Mouse (Mus musculus): ENCODE measurements around the gene Snapin. TPM values are rescaled to one million over a fixed set of nuclear protein-coding genes. Genes with fewer than 3 reads are reported as not detected.

Snapin gene
- polyA plus RNA-seq, 1 experiment from 2014 or later = 89.1 TPM

- H3K9me3 ChIP-seq = no peaks in the 10 kb centered on the region
- peak overlapping the region; percentile 58 for H3K4me3 ChIP-seq (replicated peaks)
- H3K4me1 ChIP-seq (replicated peaks) = peaks cover 14% of the 10 kb centered on the region
- no peaks in the 10 kb centered on the region for H3K36me3 ChIP-seq
- peak; percentile 64 for ATAC-seq
- no peak overlapping the region for H3K27ac ChIP-seq
- H3K4me2 ChIP-seq (replicated peaks) = peak overlapping the region; percentile 89
- peaks cover 58% of the 10 kb centered on the region for H3K27me3 ChIP-seq
- WGBS = under 1% methylated on average over 75 of the region's 75 CpGs
- peak overlapping the region; percentile 57 for H3K9ac ChIP-seq (replicated peaks)
These were observed 25.6 kb downstream of the Snapin start for GRCm38 (mm10) chr3:90465081-90465685.

- peaks cover 58% of the 10 kb centered on the region for H3K27me3 ChIP-seq
- no peak overlapping the region for H3K27ac ChIP-seq
- no peak; the same call in 1 of the 2 replicates for ATAC-seq
- H3K4me1 ChIP-seq (replicated peaks) = peaks cover 14% of the 10 kb centered on the region
- WGBS = 12% methylated on average over 37 of the region's 37 CpGs
- H3K4me3 ChIP-seq (replicated peaks) = peak overlapping the region; percentile 58
- 0 out of 2 replicates have a peak overlapping the region, but pooled peaks have one; percentile 57 for H3K9ac ChIP-seq (replicated peaks)
- no peaks in the 10 kb centered on the region for H3K9me3 ChIP-seq
- H3K36me3 ChIP-seq = no peaks in the 10 kb centered on the region
- peak overlapping the region; percentile 89 for H3K4me2 ChIP-seq (replicated peaks)
These were observed 26.2 kb downstream of the Snapin start for GRCm38 (mm10) chr3:90464552-90465080.

DNA sequence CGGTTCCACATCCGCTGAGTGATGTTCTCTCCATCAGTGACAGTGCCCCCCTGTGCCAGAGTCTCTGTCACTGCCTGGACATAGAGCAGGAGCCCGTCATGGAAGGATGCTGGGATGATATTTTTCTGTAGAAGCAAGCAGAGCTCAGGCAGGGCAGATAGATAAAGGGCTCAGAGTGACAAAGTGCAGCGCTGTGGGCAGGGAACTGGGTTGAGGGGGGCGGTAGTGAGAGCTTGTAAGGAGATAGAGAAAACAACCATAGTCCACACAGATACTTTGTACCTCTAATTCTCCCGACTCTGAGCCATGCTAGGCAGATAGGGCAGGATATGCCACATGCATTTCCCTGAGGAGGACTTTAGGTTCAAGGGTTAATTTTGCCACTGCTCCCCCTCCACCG is 28.3 kb downstream of the Snapin start:
- Histone ChIP-seq H3K4me3 (replicated peaks) (no peak overlapping the region), H3K9ac (replicated peaks) (no peak overlapping the region), H3K36me3 (no peaks in the 10 kb centered on the region), H3K27me3 (peaks cover 58% of the 10 kb centered on the region), H3K4me1 (replicated peaks) (peaks cover 14% of the 10 kb centered on the region), H3K4me2 (replicated peaks) (no peak overlapping the region), H3K27ac (no peak overlapping the region), H3K9me3 (no peaks in the 10 kb centered on the region)
- no peak for ATAC-seq
- 23% methylated on average over 7 of the region's 7 CpGs for WGBS

- H3K27me3 ChIP-seq = peaks cover 58% of the 10 kb centered on the region
- WGBS = 84% methylated on average over 3 of the region's 3 CpGs
- H3K4me1 ChIP-seq (replicated peaks) = peaks cover 14% of the 10 kb centered on the region
These were observed 28.9 kb downstream of the Snapin start for GRCm38 (mm10) chr3:90461935-90462334.

DNA sequence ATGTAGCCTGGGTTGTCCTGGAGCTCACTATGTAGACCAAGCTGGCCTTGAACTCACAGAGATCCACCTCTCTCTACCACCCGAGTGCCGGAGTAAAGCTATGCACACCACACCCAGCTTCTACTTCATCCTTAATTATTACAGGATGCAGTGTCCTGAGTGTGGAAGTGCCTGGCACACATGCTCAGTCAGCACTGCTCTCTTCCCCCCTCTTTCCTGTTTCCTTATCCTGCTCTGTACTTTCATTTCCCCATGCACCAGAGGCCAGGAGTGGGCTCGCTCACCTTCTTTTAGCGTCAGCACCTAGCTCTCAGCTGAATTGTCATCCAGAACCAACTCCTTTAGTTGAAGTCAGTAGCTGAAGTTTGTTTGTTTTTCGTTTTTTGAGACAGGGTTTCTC is 30.5 kb downstream of the Snapin start:
- H3K4me2 ChIP-seq (replicated peaks) = no peak overlapping the region
- no peak overlapping the region for H3K27ac ChIP-seq
- no peak overlapping the region for H3K4me3 ChIP-seq (replicated peaks)
- peaks cover 48% of the 10 kb centered on the region for H3K27me3 ChIP-seq
- H3K9me3 ChIP-seq = no peaks in the 10 kb centered on the region
- no peak for ATAC-seq
- H3K9ac ChIP-seq (replicated peaks) = no peak overlapping the region
- H3K36me3 ChIP-seq = no peaks in the 10 kb centered on the region
- peaks cover 5% of the 10 kb centered on the region for H3K4me1 ChIP-seq (replicated peaks)
- WGBS = 79% methylated on average over 5 of the region's 5 CpGs

More at GRCm38 (mm10) chr3:90461935-90462334, 28.9 kb downstream of the Snapin start:
- Histone ChIP-seq H3K9me3 (no peaks in the 10 kb centered on the region), H3K4me3 (replicated peaks) (no peak overlapping the region), H3K9ac (replicated peaks) (no peak overlapping the region), H3K4me2 (replicated peaks) (no peak overlapping the region), H3K27ac (no peak overlapping the region), H3K36me3 (no peaks in the 10 kb centered on the region)
- ATAC-seq = no peak

DNA sequence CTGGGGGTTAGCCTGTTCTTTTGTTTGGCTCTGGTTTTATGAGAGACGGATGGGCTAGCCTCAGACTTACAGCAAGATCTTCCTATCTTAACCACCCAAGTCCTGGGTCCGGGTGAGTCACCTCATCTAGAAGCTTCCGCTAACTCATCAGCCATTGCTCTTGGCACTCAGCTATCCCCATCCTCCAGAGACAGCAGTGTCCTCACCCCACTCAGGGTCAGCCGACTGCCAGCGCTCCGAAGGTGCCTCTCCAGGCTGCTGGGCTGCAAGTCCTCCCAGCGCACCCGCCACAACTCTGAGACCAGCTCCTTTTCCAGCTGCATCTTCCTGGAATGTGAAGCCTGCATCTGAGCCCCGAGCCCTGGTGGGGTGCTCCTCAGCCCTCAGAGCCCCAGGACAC is 31.1 kb downstream of the Snapin start:
- Histone ChIP-seq H3K9ac (replicated peaks) (no peak overlapping the region), H3K27ac (no peak overlapping the region), H3K9me3 (no peaks in the 10 kb centered on the region), H3K27me3 (peaks cover 42% of the 10 kb centered on the region), H3K4me3 (replicated peaks) (no peak overlapping the region), H3K36me3 (no peaks in the 10 kb centered on the region), H3K4me2 (replicated peaks) (no peak overlapping the region), H3K4me1 (replicated peaks) (no peaks in the 10 kb centered on the region)
- ATAC-seq = no peak
- WGBS = 77% methylated on average over 9 of the region's 9 CpGs

GRCm38 (mm10) chr3:90454931-90455330 is 35.9 kb downstream of the Snapin start:
- Histone ChIP-seq H3K27me3 (no peaks in the 10 kb centered on the region), H3K27ac (no peak overlapping the region), H3K4me1 (replicated peaks) (no peaks in the 10 kb centered on the region), H3K9ac (replicated peaks) (no peak overlapping the region), H3K9me3 (no peaks in the 10 kb centered on the region), H3K36me3 (no peaks in the 10 kb centered on the region), H3K4me2 (replicated peaks) (no peak overlapping the region), H3K4me3 (replicated peaks) (no peak overlapping the region)
- no peak for ATAC-seq
- WGBS = 87% methylated on average over 14 of the region's 14 CpGs

DNA sequence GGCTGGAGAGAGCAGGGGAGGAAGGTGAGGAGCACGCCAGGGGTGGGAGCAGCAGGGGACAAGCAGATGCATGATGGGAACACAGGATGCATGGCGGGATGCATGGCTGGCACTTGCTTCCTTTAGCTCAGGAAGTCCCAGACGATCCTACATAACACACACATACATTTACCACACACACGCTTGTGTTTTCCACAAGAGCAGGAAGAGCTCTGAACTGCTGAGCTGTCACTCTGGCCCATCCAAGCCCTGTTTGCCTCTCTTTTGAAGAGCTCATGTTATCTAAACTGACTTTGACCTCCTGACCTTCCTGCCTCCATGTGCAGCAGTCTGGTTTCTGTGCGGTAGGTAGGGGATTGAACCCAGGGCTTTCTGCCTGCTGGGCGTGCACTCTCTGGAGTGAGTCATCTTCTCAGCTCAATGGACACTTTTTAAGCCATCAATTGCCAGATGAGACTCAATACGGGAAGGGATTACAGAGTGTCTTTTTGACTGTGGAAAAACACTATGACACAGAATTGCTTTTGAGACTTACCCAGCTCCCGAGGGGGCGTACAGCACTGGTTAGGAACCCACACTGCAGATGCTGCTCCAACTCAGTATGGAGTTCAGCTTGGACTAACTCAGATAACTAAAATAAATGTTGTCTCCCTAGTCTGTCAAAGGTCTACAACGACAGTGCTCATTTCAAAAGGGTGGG is 39.3 kb downstream of the Snapin start:
- no peak for ATAC-seq
- no peaks in the 10 kb centered on the region for H3K9me3 ChIP-seq
- WGBS = 52% methylated on average over 10 of the region's 10 CpGs
- peaks cover 8% of the 10 kb centered on the region for H3K4me1 ChIP-seq (replicated peaks)
- H3K4me2 ChIP-seq (replicated peaks) = peak overlapping the region; percentile 8; the same call in 1 of the 2 replicates
- H3K27me3 ChIP-seq = no peaks in the 10 kb centered on the region
- H3K36me3 ChIP-seq = no peaks in the 10 kb centered on the region
- no peak overlapping the region for H3K9ac ChIP-seq (replicated peaks)
- H3K4me3 ChIP-seq (replicated peaks) = no peak overlapping the region
- H3K27ac ChIP-seq = no peak overlapping the region

- H3K9ac ChIP-seq (replicated peaks) = no peak overlapping the region
These were observed 40.0 kb downstream of the Snapin start for GRCm38 (mm10) chr3:90450874-90451273.

DNA sequence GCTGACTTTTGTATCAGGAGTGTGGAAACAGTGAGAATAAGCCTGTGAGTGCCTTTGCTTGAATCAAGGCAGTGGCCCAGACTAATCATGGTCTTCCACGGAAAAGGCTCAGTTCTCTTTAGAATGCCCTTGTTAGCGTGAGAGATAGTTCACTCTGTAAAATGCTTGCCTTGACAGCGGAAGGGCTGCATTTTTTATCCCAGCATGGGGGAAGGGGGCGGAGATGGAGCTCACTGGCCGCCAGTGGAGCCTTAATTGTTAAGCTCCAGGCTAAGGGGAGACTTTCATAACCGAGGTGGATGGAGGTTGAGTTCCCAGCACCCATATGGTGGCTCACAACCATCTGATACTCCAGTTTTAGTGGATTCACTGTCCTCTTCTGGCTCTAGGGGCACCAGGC is 42.2 kb downstream of the Snapin start:
- no peaks in the 10 kb centered on the region for H3K9me3 ChIP-seq
- 28% methylated on average over 6 of the region's 6 CpGs for WGBS
- H3K36me3 ChIP-seq = no peaks in the 10 kb centered on the region
- no peaks in the 10 kb centered on the region for H3K27me3 ChIP-seq
- H3K27ac ChIP-seq = no peak overlapping the region
- H3K4me2 ChIP-seq (replicated peaks) = no peak overlapping the region
- peaks cover 18% of the 10 kb centered on the region for H3K4me1 ChIP-seq (replicated peaks)
- no peak overlapping the region for H3K9ac ChIP-seq (replicated peaks)
- ATAC-seq = no peak
- H3K4me3 ChIP-seq (replicated peaks) = no peak overlapping the region

More at GRCm38 (mm10) chr3:90450874-90451273, 40.0 kb downstream of the Snapin start:
- Histone ChIP-seq H3K9me3 (no peaks in the 10 kb centered on the region), H3K36me3 (no peaks in the 10 kb centered on the region), H3K27me3 (no peaks in the 10 kb centered on the region), H3K4me3 (replicated peaks) (no peak overlapping the region), H3K27ac (no peak overlapping the region), H3K4me2 (replicated peaks) (peak overlapping the region; percentile 8; the same call in 1 of the 2 replicates), H3K4me1 (replicated peaks) (peaks cover 13% of the 10 kb centered on the region)
- 38% methylated on average over 12 of the region's 12 CpGs for WGBS
- ATAC-seq = no peak

DNA sequence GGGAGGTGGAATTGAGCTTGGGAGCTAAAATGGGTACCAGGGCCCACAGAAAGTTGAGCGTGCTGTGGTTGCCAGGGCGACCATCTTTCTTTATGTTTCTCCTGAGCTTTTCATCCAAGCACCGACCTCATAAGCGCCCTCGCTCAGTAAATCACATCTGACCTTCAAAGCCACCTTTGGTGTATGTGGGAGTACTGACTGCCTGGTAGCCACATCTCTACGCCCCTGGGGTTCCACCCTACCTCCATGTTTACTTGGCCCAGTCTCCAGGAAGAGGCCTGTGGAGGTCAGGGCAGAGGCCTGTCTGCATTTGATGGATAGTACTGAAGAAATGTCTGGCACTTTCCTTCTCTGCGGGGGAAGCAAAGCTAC is 43.7 kb downstream of the Snapin start:
- Histone ChIP-seq H3K36me3 (no peaks in the 10 kb centered on the region), H3K9me3 (no peaks in the 10 kb centered on the region), H3K4me2 (replicated peaks) (peak overlapping the region; percentile 57), H3K4me3 (replicated peaks) (no peak overlapping the region), H3K27me3 (no peaks in the 10 kb centered on the region), H3K4me1 (replicated peaks) (peaks cover 18% of the 10 kb centered on the region), H3K9ac (replicated peaks) (no peak overlapping the region), H3K27ac (peak overlapping the region; percentile 84)
- 35% methylated on average over 7 of the region's 7 CpGs for WGBS
- ATAC-seq = peak; percentile 35; the same call in 1 of the 2 replicates

DNA sequence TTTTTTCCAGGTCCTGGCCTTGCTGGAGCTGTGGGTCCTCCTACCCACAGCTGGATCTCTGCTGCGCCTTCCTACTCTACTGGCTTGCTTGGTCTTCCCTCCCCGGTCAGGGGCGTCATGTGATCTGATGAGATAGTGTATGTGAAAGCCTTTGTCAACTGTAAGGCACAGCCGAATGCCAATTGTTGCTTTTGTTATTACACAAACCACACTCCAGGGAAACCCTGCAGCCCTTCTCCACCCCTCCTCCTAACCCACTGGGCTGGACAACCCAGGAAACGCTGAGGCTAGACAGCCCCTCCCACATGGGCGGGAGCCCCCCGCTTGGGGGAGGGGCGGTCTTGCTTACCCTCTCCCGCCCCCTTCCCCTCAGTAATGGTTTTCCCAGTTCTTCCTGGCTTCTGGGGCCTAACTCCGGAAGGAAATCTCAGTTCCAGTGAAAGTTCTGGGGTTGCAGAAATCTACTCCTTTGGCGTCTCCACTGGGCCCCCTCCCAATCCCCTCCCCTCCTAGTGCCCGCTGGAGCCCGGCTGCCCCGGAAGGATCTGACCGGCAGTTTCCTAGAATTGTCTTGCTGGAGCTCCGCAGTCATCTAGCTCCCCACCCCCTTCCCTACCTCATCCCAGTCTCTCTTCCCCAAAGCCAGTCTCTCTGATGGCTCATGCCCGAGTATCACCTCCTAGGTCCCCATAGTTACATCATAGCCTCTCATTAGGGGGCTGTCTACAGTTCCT is 44.3 kb downstream of the Snapin start:
- peak; percentile 95 for ATAC-seq
- H3K27ac ChIP-seq = peak overlapping the region; percentile 84
- WGBS = under 1% methylated on average over 17 of the region's 17 CpGs

More for the DNA sequence above, 44.3 kb downstream of the Snapin start:
- peak overlapping the region; percentile 56 for H3K9ac ChIP-seq (replicated peaks)
- H3K4me3 ChIP-seq (replicated peaks) = peak overlapping the region; percentile 34
- no peaks in the 10 kb centered on the region for H3K36me3 ChIP-seq
- no peaks in the 10 kb centered on the region for H3K27me3 ChIP-seq
- H3K9me3 ChIP-seq = no peaks in the 10 kb centered on the region
- H3K4me2 ChIP-seq (replicated peaks) = peak overlapping the region; percentile 57
- H3K4me1 ChIP-seq (replicated peaks) = peaks cover 18% of the 10 kb centered on the region
